Mouse (Mus musculus) bone marrow macrophage, adult 2 months (primary cell): ENCODE measurements around the gene Polr2g. TPM values are rescaled to one million over a fixed set of nuclear protein-coding genes. Genes with fewer than 3 reads are reported as not detected.

Experiments used
- H3K27ac ChIP-seq: 2 replicates; pipeline ENCODE4 v1.5.1; 2012; ENCODE audit warnings: low read depth, low read length; ENCODE audit not compliant: insufficient read depth
- H3K4me1 ChIP-seq: 2 replicates; pipeline ENCODE4 v1.6.1; 2012; ENCODE audit warnings: low read length; ENCODE audit not compliant: control insufficient read depth, insufficient read depth
- H3K4me3 ChIP-seq: 2 replicates; pipeline ENCODE4 v1.5.1; 2012; ENCODE audit warnings: mild to moderate bottlenecking, low read length, moderate library complexity; ENCODE audit not compliant: insufficient read depth
- CTCF ChIP-seq: IDR thresholded peaks from 2 replicates; pipeline ENCODE4 v1.5.1; 2012; ENCODE audit warnings: low read depth, mild to moderate bottlenecking, low read length, moderate library complexity
- POLR2A ChIP-seq: IDR thresholded peaks from 2 replicates; pipeline ENCODE4 v1.6.1; 2012; ENCODE audit warnings: mild to moderate bottlenecking, low read depth, low read length, borderline replicate concordance
- polyA plus RNA-seq: library from polyadenylated mRNA; stranded (reverse); fragments of >200 nt; gene quantifications from 2 replicates; pipeline ENCODE4 v1.2.4, GENCODE M21; 2012; ENCODE audit not compliant: missing spikeins, insufficient read depth, insufficient read length

Polr2g gene
- polyA plus RNA-seq, 1 experiment = 62.5 TPM

- peak within 1 kb of the TSS; percentile 80 for H3K4me3 ChIP-seq
- peaks cover 5% of the 10 kb centered on the region for H3K4me1 ChIP-seq
- H3K27ac ChIP-seq = peak within 1 kb of the TSS; percentile 43; the same call in 1 of the 2 replicates
- TF ChIP-seq POLR2A = no peak
- TF ChIP-seq CTCF = no peak
Observed at GRCm38 (mm10) chr19:8786008-8786781, 12.2 kb downstream of the Polr2g start, which contains the start of gene Taf6l. Gene Taf6l (minus strand): TSS chr19:8786417.

- Histone ChIP-seq H3K4me3 (peak overlapping the region; percentile 86), H3K27ac (peak overlapping the region; percentile 83), H3K4me1 (peaks cover 21% of the 10 kb centered on the region)
- TF ChIP-seq CTCF (no peak), POLR2A (no peak)
Observed at GRCm38 (mm10) chr19:8774951-8775421, 23.4 kb downstream of the Polr2g start.

- TF ChIP-seq CTCF (no peak), POLR2A (peak; percentile 86; the same call in 1 of the 2 replicates)
- Histone ChIP-seq H3K4me3 (peak within 1 kb of the TSS; percentile 86), H3K4me1 (peaks cover 21% of the 10 kb centered on the region), H3K27ac (peak within 1 kb of the TSS; percentile 83)
Observed at GRCm38 (mm10) chr19:8774086-8774835, 24.1 kb downstream of the Polr2g start, which contains the start of gene Tmem179b. Gene Tmem179b (minus strand): TSS chr19:8774467.

GRCm38 (mm10) chr19:8773409-8773808 is 25.0 kb downstream of the Polr2g start:
- Histone ChIP-seq H3K4me3 (peak overlapping the region; percentile 86), H3K4me1 (peaks cover 21% of the 10 kb centered on the region), H3K27ac (0 out of 2 replicates have a peak overlapping the region, but pooled peaks have one; percentile 1)
- TF ChIP-seq POLR2A = no peak
- no peak for TF ChIP-seq CTCF

- TF ChIP-seq CTCF (no peak), POLR2A (no peak)
- Histone ChIP-seq H3K4me3 (peak overlapping the region; percentile 86), H3K4me1 (peaks cover 21% of the 10 kb centered on the region), H3K27ac (no peak overlapping the region)
Observed at GRCm38 (mm10) chr19:8772996-8773395, 25.4 kb downstream of the Polr2g start.

- Histone ChIP-seq H3K27ac (peak within 1 kb of the TSS; percentile 32), H3K4me3 (peak within 1 kb of the TSS; percentile 79), H3K4me1 (peaks cover 21% of the 10 kb centered on the region)
- TF ChIP-seq POLR2A (0 out of 2 replicates have a peak, but pooled peaks have one; percentile 79), CTCF (no peak)
Observed at GRCm38 (mm10) chr19:8770567-8771270, 27.7 kb downstream of the Polr2g start, which contains the start of gene Tmem223. Gene Tmem223 (plus strand): TSS chr19:8770996.

- TF ChIP-seq CTCF (no peak), POLR2A (no peak)
- H3K27ac ChIP-seq = no peak overlapping the region
- peaks cover 25% of the 10 kb centered on the region for H3K4me1 ChIP-seq
- H3K4me3 ChIP-seq = no peak overlapping the region
Observed at GRCm38 (mm10) chr19:8765562-8765961, 32.8 kb downstream of the Polr2g start.

- no peak overlapping the region for H3K4me3 ChIP-seq
- H3K27ac ChIP-seq = peak overlapping the region; percentile 57
- peaks cover 25% of the 10 kb centered on the region for H3K4me1 ChIP-seq
- no peak for TF ChIP-seq CTCF
- no peak for TF ChIP-seq POLR2A
Observed at GRCm38 (mm10) chr19:8763276-8763675, 35.1 kb downstream of the Polr2g start.

GRCm38 (mm10) chr19:8760757-8761156 is 37.6 kb downstream of the Polr2g start:
- H3K27ac ChIP-seq = no peak overlapping the region
- TF ChIP-seq CTCF = no peak
- no peak for TF ChIP-seq POLR2A
- H3K4me1 ChIP-seq = peaks cover 27% of the 10 kb centered on the region
- H3K4me3 ChIP-seq = no peak overlapping the region
